Mouse (Mus musculus): Measurements from ENCODE around the gene Pla2g5. TPM values are rescaled to one million over a fixed set of nuclear protein-coding genes. Genes with fewer than 3 reads are reported as not detected.

Gene Pla2g5
- polyA plus RNA-seq, 1 experiment from 2014 or later = 0.16 TPM

DNA sequence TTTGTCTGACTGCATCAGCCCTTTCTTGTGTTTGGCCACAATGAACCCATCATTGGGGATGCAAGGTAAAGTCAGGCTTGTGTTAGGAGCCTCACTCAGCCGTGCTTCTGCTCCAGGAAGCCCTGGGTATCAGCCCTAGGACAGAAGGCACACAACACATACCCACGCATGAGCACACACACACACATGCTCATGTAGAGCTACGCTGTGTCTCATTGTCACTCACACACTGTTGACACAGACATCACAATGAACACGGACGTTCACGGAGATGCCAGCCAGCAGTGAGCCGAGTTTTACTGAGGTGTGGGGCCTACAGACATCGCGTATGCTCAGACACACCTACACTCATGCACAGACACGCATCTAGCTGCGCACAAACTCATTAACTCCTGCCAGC is 107.3 kb downstream of the Pla2g5 start:
- no peak overlapping the region for H3K4me3 ChIP-seq (ENCODE audit: low read depth, low read length)
- H3K27me3 ChIP-seq (replicated peaks; ENCODE audit: control insufficient read depth, insufficient read depth, low read length) = no peaks in the 10 kb centered on the region
- no peaks in the 10 kb centered on the region for H3K9me3 ChIP-seq (ENCODE audit: control insufficient read depth, low read length)
- ATAC-seq (replicated peaks; ENCODE audit: low FRiP score) (no peak), DNase-seq (ENCODE audit: low spot score) (no peak)
- H3K27ac ChIP-seq (ENCODE audit: low read depth, low read length) = no peak overlapping the region
- no peak overlapping the region for H3K4me2 ChIP-seq
- no peaks in the 10 kb centered on the region for H3K36me3 ChIP-seq (ENCODE audit: control insufficient read depth, insufficient read depth, low read length)
- H3K4me1 ChIP-seq (replicated peaks; ENCODE audit: control insufficient read depth, insufficient read depth, low read length) = no peaks in the 10 kb centered on the region
- H3K9ac ChIP-seq (ENCODE audit: low read depth, low read length) = no peak overlapping the region
- 79% methylated on average over 11 of the region's 11 CpGs for WGBS

GRCm38 (mm10) chr4:138755439-138755838 is 107.8 kb downstream of the Pla2g5 start:
- H3K4me2 ChIP-seq = no peak overlapping the region
- no peaks in the 10 kb centered on the region for H3K9me3 ChIP-seq (ENCODE audit: control insufficient read depth, low read length)
- no peaks in the 10 kb centered on the region for H3K36me3 ChIP-seq (ENCODE audit: control insufficient read depth, insufficient read depth, low read length)
- DNase-seq (ENCODE audit: low spot score) (no peak), ATAC-seq (replicated peaks; ENCODE audit: low FRiP score) (no peak)
- 58% methylated on average over 4 of the region's 4 CpGs for WGBS
- no peak overlapping the region for H3K4me3 ChIP-seq (ENCODE audit: low read depth, low read length)
- H3K4me1 ChIP-seq (replicated peaks; ENCODE audit: control insufficient read depth, insufficient read depth, low read length) = no peaks in the 10 kb centered on the region
- no peaks in the 10 kb centered on the region for H3K27me3 ChIP-seq (replicated peaks; ENCODE audit: control insufficient read depth, insufficient read depth, low read length)
- no peak overlapping the region for H3K9ac ChIP-seq (ENCODE audit: low read depth, low read length)
- no peak overlapping the region for H3K27ac ChIP-seq (ENCODE audit: low read depth, low read length)

DNA sequence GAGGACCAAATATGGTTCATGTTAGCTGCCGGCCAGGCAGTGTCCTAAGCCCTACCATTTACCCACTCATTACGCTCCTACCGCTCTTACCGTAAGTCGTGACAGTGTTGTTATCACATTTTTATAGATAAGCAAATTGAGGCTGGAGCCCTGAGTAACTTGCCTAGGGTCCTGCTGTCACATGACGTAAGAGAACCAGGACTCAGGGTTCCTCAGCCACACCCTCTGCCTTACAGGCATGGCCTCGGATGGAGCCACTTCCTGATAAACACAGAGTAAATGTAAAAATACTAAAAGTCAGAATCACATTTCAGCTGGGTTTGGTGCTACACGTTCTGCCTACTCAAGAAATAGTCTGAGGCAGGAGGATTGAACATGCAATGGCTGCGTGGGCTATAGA is 108.8 kb downstream of the Pla2g5 start:
- Histone ChIP-seq H3K4me2 (no peak overlapping the region), H3K9ac (ENCODE audit: low read depth, low read length) (no peak overlapping the region), H3K4me3 (ENCODE audit: low read depth, low read length) (no peak overlapping the region), H3K4me1 (replicated peaks; ENCODE audit: control insufficient read depth, insufficient read depth, low read length) (no peaks in the 10 kb centered on the region), H3K9me3 (ENCODE audit: control insufficient read depth, low read length) (no peaks in the 10 kb centered on the region), H3K27me3 (replicated peaks; ENCODE audit: control insufficient read depth, insufficient read depth, low read length) (no peaks in the 10 kb centered on the region), H3K36me3 (ENCODE audit: control insufficient read depth, insufficient read depth, low read length) (no peaks in the 10 kb centered on the region), H3K27ac (ENCODE audit: low read depth, low read length) (no peak overlapping the region)
- DNase-seq (ENCODE audit: low spot score) = no peak
- no peak for ATAC-seq (replicated peaks; ENCODE audit: low FRiP score)
- 59% methylated on average over 9 of the region's 9 CpGs for WGBS

- Histone ChIP-seq H3K27me3 (replicated peaks; ENCODE audit: control insufficient read depth, insufficient read depth, low read length) (no peaks in the 10 kb centered on the region), H3K27ac (ENCODE audit: low read depth, low read length) (no peak overlapping the region), H3K4me1 (replicated peaks; ENCODE audit: control insufficient read depth, insufficient read depth, low read length) (no peaks in the 10 kb centered on the region), H3K4me2 (no peak overlapping the region), H3K9me3 (ENCODE audit: control insufficient read depth, low read length) (no peaks in the 10 kb centered on the region), H3K9ac (ENCODE audit: low read depth, low read length) (no peak overlapping the region), H3K4me3 (ENCODE audit: low read depth, low read length) (no peak overlapping the region), H3K36me3 (ENCODE audit: control insufficient read depth, insufficient read depth, low read length) (no peaks in the 10 kb centered on the region)
- no peak for ATAC-seq (replicated peaks; ENCODE audit: low FRiP score)
- no peak for DNase-seq (ENCODE audit: low spot score)
- 70% methylated on average over 3 of the region's 3 CpGs for WGBS
These were observed 109.7 kb downstream of the Pla2g5 start for GRCm38 (mm10) chr4:138753608-138754007.

GRCm38 (mm10) chr4:138752603-138753002 is 110.7 kb downstream of the Pla2g5 start:
- WGBS = 86% methylated on average over 6 of the region's 6 CpGs
- no peak for ATAC-seq (replicated peaks; ENCODE audit: low FRiP score)
- no peaks in the 10 kb centered on the region for H3K36me3 ChIP-seq (ENCODE audit: control insufficient read depth, insufficient read depth, low read length)
- no peaks in the 10 kb centered on the region for H3K27me3 ChIP-seq (replicated peaks; ENCODE audit: control insufficient read depth, insufficient read depth, low read length)
- H3K4me1 ChIP-seq (replicated peaks; ENCODE audit: control insufficient read depth, insufficient read depth, low read length) = no peaks in the 10 kb centered on the region
- H3K4me2 ChIP-seq = no peak overlapping the region
- H3K9me3 ChIP-seq (ENCODE audit: control insufficient read depth, low read length) = no peaks in the 10 kb centered on the region
- no peak overlapping the region for H3K27ac ChIP-seq (ENCODE audit: low read depth, low read length)
- H3K9ac ChIP-seq (ENCODE audit: low read depth, low read length) = no peak overlapping the region
- no peak for DNase-seq (ENCODE audit: low spot score)
- no peak overlapping the region for H3K4me3 ChIP-seq (ENCODE audit: low read depth, low read length)

Other genes with a start within 250 kb of the Pla2g5 start
- not detected in 2 replicates for gene Vwa5b1, start 227.6 kb downstream of the Pla2g5 start, polyA plus RNA-seq (2014; fragmentation: Nextera tagmentation; extraction: Ambion mirVana)
- gene Pla2g2c, start 138.7 kb downstream of the Pla2g5 start, polyA plus RNA-seq (2014; fragmentation: Nextera tagmentation; extraction: Ambion mirVana) = 0.22 and 0.27 TPM in 2 replicates
- gene Ubxn10, start 126.3 kb downstream of the Pla2g5 start, polyA plus RNA-seq (2014; fragmentation: Nextera tagmentation; extraction: Ambion mirVana) = 0.48 and 0.74 TPM in 2 replicates
- not detected in 2 replicates for gene Pla2g2f, start 105.9 kb downstream of the Pla2g5 start, polyA plus RNA-seq (2014; fragmentation: Nextera tagmentation; extraction: Ambion mirVana)
- gene Pla2g2d, start 87.7 kb downstream of the Pla2g5 start, polyA plus RNA-seq (2014; fragmentation: Nextera tagmentation; extraction: Ambion mirVana) = 0.25 TPM in 1 of 2 replicates, not detected in the other
- gene Gm13030, start 10.5 kb upstream of the Pla2g5 start, polyA plus RNA-seq (2014; fragmentation: Nextera tagmentation; extraction: Ambion mirVana) = not detected in 2 replicates
- gene Pla2g2e, start 14.5 kb upstream of the Pla2g5 start, polyA plus RNA-seq (2014; fragmentation: Nextera tagmentation; extraction: Ambion mirVana) = not detected in 2 replicates
- gene Otud3, start 50.5 kb upstream of the Pla2g5 start, polyA plus RNA-seq (2014; fragmentation: Nextera tagmentation; extraction: Ambion mirVana) = 3.0 and 3.8 TPM in 2 replicates
- not detected in 2 replicates for gene Rnf186, start 103.6 kb upstream of the Pla2g5 start, polyA plus RNA-seq (2014; fragmentation: Nextera tagmentation; extraction: Ambion mirVana)
- gene Tmco4, start 109.4 kb upstream of the Pla2g5 start, polyA plus RNA-seq (2014; fragmentation: Nextera tagmentation; extraction: Ambion mirVana) = 1.5 and 1.9 TPM in 2 replicates
- not detected in 2 replicates for gene Htr6, start 212.1 kb upstream of the Pla2g5 start, polyA plus RNA-seq (2014; fragmentation: Nextera tagmentation; extraction: Ambion mirVana)
- 4.0 and 5.0 TPM in 2 replicates for gene Nbl1, start 229.5 kb upstream of the Pla2g5 start, polyA plus RNA-seq (2014; fragmentation: Nextera tagmentation; extraction: Ambion mirVana)

Data from liver, embryonic 11.5 days (tissue).